Mouse (Mus musculus): ENCODE results near the gene Kcnq1. TPM values are rescaled to one million over a fixed set of nuclear protein-coding genes. Genes with fewer than 3 reads are reported as not detected.

The Kcnq1 gene
- total and polyA plus RNA-seq, 3 experiments: 0.63 to 0.96 TPM; not detected in 1

DNA sequence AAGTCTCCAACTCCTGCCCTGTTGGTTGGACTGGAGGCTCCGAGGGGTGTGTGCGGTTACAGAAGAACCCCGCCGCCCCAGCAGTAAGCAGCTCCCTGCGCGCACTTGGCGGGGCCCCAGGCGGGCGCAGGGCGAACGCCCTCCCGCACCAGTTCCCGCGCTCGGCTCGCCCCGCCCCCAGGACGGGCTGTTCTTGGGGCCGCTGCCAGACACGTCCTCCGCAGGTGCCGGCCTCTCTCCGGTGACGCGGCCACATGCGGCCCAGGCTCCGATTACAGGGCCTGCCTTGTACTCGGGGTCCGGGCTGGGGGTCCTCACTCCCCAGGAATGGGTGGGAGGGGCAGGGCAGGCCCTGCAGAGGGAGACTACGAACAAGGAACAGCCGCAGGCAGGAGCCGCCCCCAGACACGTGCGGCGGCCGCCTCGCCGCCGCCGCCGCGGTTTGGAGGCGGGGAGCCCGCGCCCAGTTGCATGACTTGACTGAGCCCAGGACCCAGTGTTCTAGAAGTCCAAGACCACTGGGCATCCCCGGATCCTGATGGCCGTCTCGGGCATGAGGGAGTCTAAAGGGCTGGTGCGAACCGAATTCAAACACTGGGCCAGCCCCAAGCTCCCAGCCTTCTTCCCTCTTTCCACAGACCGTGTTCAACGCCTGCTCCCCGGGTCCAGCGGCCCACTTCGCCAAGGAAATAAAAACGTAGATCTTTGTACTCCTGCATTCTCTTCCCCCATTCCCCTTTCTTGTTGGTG is 358.8 kb downstream of the Kcnq1 start:
- peak overlapping the region; percentile 81 for H3K27ac ChIP-seq (ENCODE audit: control insufficient read depth, low read depth, low read length)
- H3K4me1 ChIP-seq (ENCODE audit: control insufficient read depth in 1 of 2, insufficient read depth in 2 of 2, low read length in 2 of 2): peaks cover 3 to 30% of the 10 kb centered on the region in 2 experiments
- H3K9ac ChIP-seq (ENCODE audit: control insufficient read depth, low read depth, low read length, poor library complexity, severe bottlenecking): peak overlapping the region; percentile 89
- H3K9me3 ChIP-seq (replicated peaks; ENCODE audit: insufficient read depth, low read length): no peaks in the 10 kb centered on the region
- H3K79me2 ChIP-seq (ENCODE audit: control insufficient read depth, insufficient read depth, low read length, poor library complexity): peaks cover 8% of the 10 kb centered on the region; the same call in 1 of the 2 replicates
- peaks cover 0 to 16% of the 10 kb centered on the region in 2 experiments; a peak in 2 of 4 replicates for H3K36me3 ChIP-seq (ENCODE audit: control insufficient read depth in 1 of 2, insufficient read depth in 2 of 2, low read length in 2 of 2)
- DNase-seq (ENCODE audit: low read depth, low spot score): peak; percentile 89
- no peaks in the 10 kb centered on the region for H3K27me3 ChIP-seq (ENCODE audit: control insufficient read depth in 1 of 2, insufficient read depth in 2 of 2, low read length in 2 of 2)
- peak overlapping the region; percentile 66 to 77 for H3K4me3 ChIP-seq (ENCODE audit: control insufficient read depth in 1 of 2, insufficient read depth in 1 of 2, low read depth in 2 of 2, low read length in 2 of 2)
- TF ChIP-seq MAX (IDR thresholded peaks at IDR 0.05; ENCODE audit: low read length): peak; percentile 91
- TF ChIP-seq TAL1 (IDR thresholded peaks at IDR 0.05; ENCODE audit: low read length): no peak
- no peak for TF ChIP-seq RCOR1 (IDR thresholded peaks at IDR 0.05; ENCODE audit: low read depth, low read length)
- no peak for TF ChIP-seq MYB (IDR thresholded peaks at IDR 0.05; ENCODE audit: low read depth, low read length)
- no peak for TF ChIP-seq ZMIZ1 (IDR thresholded peaks at IDR 0.05; ENCODE audit: low read depth, low read length)
- 0 out of 2 replicates have a peak, but pooled peaks have one; percentile 46 for TF ChIP-seq UBTF (IDR thresholded peaks at IDR 0.05; ENCODE audit: borderline replicate concordance, insufficient read depth, low read depth, low read length)
- TF ChIP-seq CHD2 (IDR thresholded peaks at IDR 0.05; ENCODE audit: low read length): no peak
- TF ChIP-seq GABPA (IDR thresholded peaks at IDR 0.05; ENCODE audit: low read depth, low read length): no peak
- TF ChIP-seq POLR2A (IDR thresholded peaks at IDR 0.05; ENCODE audit: control insufficient read depth in 1 of 2, insufficient read depth in 1 of 2, low read depth in 1 of 2, low read length in 2 of 2, poor library complexity in 1 of 2): peak; percentile 60 to 73; a peak in 2 of 4 replicates
- no peak for TF ChIP-seq CHD1 (IDR thresholded peaks at IDR 0.05; ENCODE audit: low read depth, low read length)
- no peak for TF ChIP-seq ZC3H11A (IDR thresholded peaks at IDR 0.05; ENCODE audit: low read depth, low read length)
- no peak for TF ChIP-seq USF2 (IDR thresholded peaks at IDR 0.05; ENCODE audit: borderline replicate concordance in 1 of 2, insufficient read depth in 1 of 2, low read depth in 1 of 2, low read length in 2 of 2)
- no peak for TF ChIP-seq ZKSCAN1 (IDR thresholded peaks at IDR 0.05; ENCODE audit: low read depth, low read length)
- TF ChIP-seq CTCF (IDR thresholded peaks at IDR 0.05 in 2 of 3, conservative IDR thresholded peaks at IDR 0.05 in 1 of 3; ENCODE audit: control insufficient read depth in 1 of 3, insufficient read depth in 1 of 3, low read depth in 2 of 3, low read length in 3 of 3, poor library complexity in 1 of 3, severe bottlenecking in 1 of 3): no peak
- peak; percentile 82; the same call in 1 of the 2 replicates for TF ChIP-seq E2F4 (IDR thresholded peaks at IDR 0.05; ENCODE audit: borderline replicate concordance, low read depth, low read length)
- peak; percentile 88 for TF ChIP-seq MYC (IDR thresholded peaks at IDR 0.05; ENCODE audit: low read depth, low read length)
- TF ChIP-seq POLR2AphosphoS2 (IDR thresholded peaks at IDR 0.05; ENCODE audit: low read length): no peak
- TF ChIP-seq SMC3 (IDR thresholded peaks at IDR 0.05; ENCODE audit: low read depth, low read length): peak; percentile 9; the same call in 1 of the 2 replicates
- no peak for TF ChIP-seq ELF1 (IDR thresholded peaks at IDR 0.05; ENCODE audit: low read depth, low read length)
- TF ChIP-seq ZNF384 (IDR thresholded peaks at IDR 0.05; ENCODE audit: low read depth, low read length): no peak
- no peak for TF ChIP-seq JUND (IDR thresholded peaks at IDR 0.05; ENCODE audit: low read depth, low read length)
- no peak for TF ChIP-seq POLR2AphosphoS5 (IDR thresholded peaks at IDR 0.05; ENCODE audit: borderline replicate concordance, low read depth, low read length)
- no peak for TF ChIP-seq NRF1 (IDR thresholded peaks at IDR 0.05; ENCODE audit: insufficient read depth, low read depth, low read length, poor library complexity, severe bottlenecking)
- TF ChIP-seq ETS1 (IDR thresholded peaks at IDR 0.05; ENCODE audit: low read depth, low read length): peak; percentile 5; the same call in 1 of the 2 replicates
- no peak for TF ChIP-seq TCF12 (IDR thresholded peaks at IDR 0.05; ENCODE audit: low read depth, low read length)
- no peak for TF ChIP-seq GATA1 (IDR thresholded peaks at IDR 0.05; ENCODE audit: low read depth, low read length)
- peak; percentile 68 for TF ChIP-seq MAZ (IDR thresholded peaks at IDR 0.05; ENCODE audit: low read depth, low read length)
- TF ChIP-seq NELFE (IDR thresholded peaks at IDR 0.05; ENCODE audit: low read depth, low read length): peak; percentile 58
- TF ChIP-seq MEF2A (IDR thresholded peaks at IDR 0.05; ENCODE audit: extremely low read depth, insufficient replicate concordance, low read depth, low read length, poor library complexity, severe bottlenecking): no peak
- TF ChIP-seq MAFK (IDR thresholded peaks at IDR 0.05; ENCODE audit: borderline replicate concordance, low read depth, low read length): no peak
- peak; percentile 92; the same call in 1 of the 2 replicates for TF ChIP-seq MXI1 (IDR thresholded peaks at IDR 0.05; ENCODE audit: low read depth, low read length)
- no peak for TF ChIP-seq RAD21 (IDR thresholded peaks at IDR 0.05; ENCODE audit: low read depth, low read length)
- 0 out of 2 replicates have a peak, but pooled peaks have one; percentile 9 for TF ChIP-seq HCFC1 (IDR thresholded peaks at IDR 0.05; ENCODE audit: low read depth, low read length)
- no peak for TF ChIP-seq EP300 (IDR thresholded peaks at IDR 0.05; ENCODE audit: low read depth in 1 of 2, low read length in 2 of 2)
- no peak; the same call in 1 of the 2 replicates for TF ChIP-seq SIN3A (IDR thresholded peaks at IDR 0.05; ENCODE audit: low read length)
- TF ChIP-seq KAT2A (conservative IDR thresholded peaks at IDR 0.05; ENCODE audit: low read depth, low read length): no peak

Data from MEL (cell line).